In genomic region chr4:142887876-142888275, GRCm38 (mm10) we compare ENCODE assay signal across 16 mouse cellular contexts.
DNase-seq lines count a peak whose midpoint lies in the region; ATAC-seq and TF ChIP-seq lines count a peak whose summit lies in the region.
"Had no signal": no experiment of that assay in that cellular context is flagged by ENCODE, and none has a peak within 500 bp of the region (broad histone marks: within the 10 kb centered on the region; RNA-seq: fewer than 3 reads in every experiment).

No protein-coding gene starts in this region.

- ATAC-seq in heart, embryonic 15.5 days (replicated peaks; ENCODE audit: insufficient number of reproducible peaks, insufficient read depth, low FRiP score, low read depth), result 0 out of 2 replicates have a peak, but pooled peaks have one; percentile 28
- ATAC-seq in lung, postnatal 0 days, result no peak
- ATAC-seq: Patski had no signal

- H3K4me3 ChIP-seq in heart, embryonic 15.5 days, result no peak overlapping the region
- no peak overlapping the region for H3K4me3 ChIP-seq in lung, postnatal 0 days (ENCODE audit: low read depth, low read length)
- H3K4me3 ChIP-seq: embryonic facial prominence, embryonic 12.5 days; hindbrain, embryonic 12.5 days; left cerebral cortex, adult 2 months; midbrain, embryonic 12.5 days; stomach, embryonic 15.5 days had no signal

- no peaks in the 10 kb centered on the region for H3K36me3 ChIP-seq in heart, embryonic 15.5 days
- no peaks in the 10 kb centered on the region for H3K36me3 ChIP-seq in lung, postnatal 0 days (ENCODE audit: insufficient read depth, low read length)
- H3K36me3 ChIP-seq: embryonic facial prominence, embryonic 12.5 days; hindbrain, embryonic 12.5 days; midbrain, embryonic 12.5 days; stomach, embryonic 15.5 days had no signal

- intact Hi-C loops in heart, postnatal 25 days (cut with DNase I), result loop anchor here (10.0 kb wide), 1 partner anchor 633 kb away; no protein-coding TSS in a partner anchor
- intact Hi-C loops in gastrocnemius, postnatal 14 days (cut with DNase I; ENCODE audit: low total_unique reads), result no loop called here

- H3K4me1 ChIP-seq in heart, embryonic 15.5 days (replicated peaks), result 0 out of 2 replicates have a peak, but pooled peaks cover 5% of the 10 kb centered on the region
- H3K4me1 ChIP-seq in lung, postnatal 0 days (ENCODE audit: insufficient read depth, low read depth, low read length), result no peaks in the 10 kb centered on the region
- H3K4me1 ChIP-seq: embryonic facial prominence, embryonic 12.5 days; hindbrain, embryonic 12.5 days; stomach, embryonic 15.5 days had no signal

- no peak overlapping the region for H3K4me2 ChIP-seq in heart, embryonic 15.5 days
- H3K4me2 ChIP-seq in lung, postnatal 0 days (replicated peaks; ENCODE audit: low read depth, low read length), result no peak overlapping the region
- H3K4me2 ChIP-seq: embryonic facial prominence, embryonic 12.5 days; hindbrain, embryonic 12.5 days; midbrain, embryonic 12.5 days; stomach, embryonic 15.5 days had no signal

- H3K27me3 ChIP-seq in heart, embryonic 15.5 days, result no peaks in the 10 kb centered on the region
- no peaks in the 10 kb centered on the region for H3K27me3 ChIP-seq in lung, postnatal 0 days (replicated peaks; ENCODE audit: insufficient read depth, low read length)
- H3K27me3 ChIP-seq: embryonic facial prominence, embryonic 12.5 days; hindbrain, embryonic 12.5 days; Patski; stomach, embryonic 15.5 days had no signal

- no peak for TF ChIP-seq EP300 in lung, postnatal 0 days (IDR thresholded peaks at IDR 0.05)

- TF ChIP-seq CTCF in lung, postnatal 0 days (IDR thresholded peaks at IDR 0.05), result no peak

- H3K27ac ChIP-seq in heart, embryonic 15.5 days, result no peak overlapping the region
- H3K27ac ChIP-seq in lung, postnatal 0 days (ENCODE audit: low read length), result no peak overlapping the region
- H3K27ac ChIP-seq: embryonic facial prominence, embryonic 12.5 days; hindbrain, embryonic 12.5 days; left cerebral cortex, adult 2 months; liver, embryonic 14.5 days; midbrain, embryonic 12.5 days; stomach, embryonic 15.5 days had no signal

- H3K9me3 ChIP-seq in heart, embryonic 15.5 days (replicated peaks), result no peaks in the 10 kb centered on the region
- no peaks in the 10 kb centered on the region for H3K9me3 ChIP-seq in lung, postnatal 0 days (ENCODE audit: low read length)
- H3K9me3 ChIP-seq: embryonic facial prominence, embryonic 12.5 days; hindbrain, embryonic 12.5 days; stomach, embryonic 15.5 days had no signal

- H3K9ac ChIP-seq in heart, embryonic 15.5 days, result no peak overlapping the region
- no peak overlapping the region for H3K9ac ChIP-seq in lung, postnatal 0 days (replicated peaks; ENCODE audit: low read depth)
- H3K9ac ChIP-seq: embryonic facial prominence, embryonic 12.5 days; hindbrain, embryonic 12.5 days; liver, embryonic 14.5 days; midbrain, embryonic 12.5 days; stomach, embryonic 15.5 days had no signal

- no peak for DNase-seq in heart, postnatal 25 days (ENCODE audit: low spot score)
- peak; percentile 7 for DNase-seq in lung, postnatal 0 days (ENCODE audit: low spot score)
- DNase-seq in lung, postnatal 36 days, result no peak
- DNase-seq in frontal cortex, adult 2 months (ENCODE audit: extremely low spot score in 1 of 2, low spot score in 1 of 2), result peak; percentile 36 to 74
- peak; percentile 24 to 52 for DNase-seq in right cerebral cortex, postnatal 36 days (ENCODE audit: low spot score in 2 of 2)
- no peak for DNase-seq in gastrocnemius, postnatal 14 days
- no peak for DNase-seq in cerebellum, postnatal 36 days
- DNase-seq: kidney, adult 8-10 months had no signal

- WGBS in heart, embryonic 15.5 days, result 20% methylated on average over 6 of the region's 6 CpGs
- WGBS in lung, postnatal 0 days, result 21% methylated on average over 6 of the region's 6 CpGs

Comparison
In these comparisons a context has a peak if more than half of its experiments do, and no peak if none do; other contexts are left out.
1. DNase-seq: peak in lung, postnatal 0 days (single experiment), frontal cortex, adult 2 months (2 of 2) and right cerebral cortex, postnatal 36 days (2 of 2); none in heart, postnatal 25 days (single experiment), lung, postnatal 36 days (single experiment), gastrocnemius, postnatal 14 days (single experiment) and cerebellum, postnatal 36 days (0 of 2).